Mouse (Mus musculus) urinary bladder, adult 18-20 months (tissue): Measurements from ENCODE around the gene Wbp1l.

Source experiments
- DNase-seq, 2 experiments: peaks; one replicate each; pipeline ENCODE4 v3.0.0; 2022; ENCODE audit warnings: low spot score in 2 of 2, mixed read lengths in 2 of 2

Gene Wbp1l

DNA sequence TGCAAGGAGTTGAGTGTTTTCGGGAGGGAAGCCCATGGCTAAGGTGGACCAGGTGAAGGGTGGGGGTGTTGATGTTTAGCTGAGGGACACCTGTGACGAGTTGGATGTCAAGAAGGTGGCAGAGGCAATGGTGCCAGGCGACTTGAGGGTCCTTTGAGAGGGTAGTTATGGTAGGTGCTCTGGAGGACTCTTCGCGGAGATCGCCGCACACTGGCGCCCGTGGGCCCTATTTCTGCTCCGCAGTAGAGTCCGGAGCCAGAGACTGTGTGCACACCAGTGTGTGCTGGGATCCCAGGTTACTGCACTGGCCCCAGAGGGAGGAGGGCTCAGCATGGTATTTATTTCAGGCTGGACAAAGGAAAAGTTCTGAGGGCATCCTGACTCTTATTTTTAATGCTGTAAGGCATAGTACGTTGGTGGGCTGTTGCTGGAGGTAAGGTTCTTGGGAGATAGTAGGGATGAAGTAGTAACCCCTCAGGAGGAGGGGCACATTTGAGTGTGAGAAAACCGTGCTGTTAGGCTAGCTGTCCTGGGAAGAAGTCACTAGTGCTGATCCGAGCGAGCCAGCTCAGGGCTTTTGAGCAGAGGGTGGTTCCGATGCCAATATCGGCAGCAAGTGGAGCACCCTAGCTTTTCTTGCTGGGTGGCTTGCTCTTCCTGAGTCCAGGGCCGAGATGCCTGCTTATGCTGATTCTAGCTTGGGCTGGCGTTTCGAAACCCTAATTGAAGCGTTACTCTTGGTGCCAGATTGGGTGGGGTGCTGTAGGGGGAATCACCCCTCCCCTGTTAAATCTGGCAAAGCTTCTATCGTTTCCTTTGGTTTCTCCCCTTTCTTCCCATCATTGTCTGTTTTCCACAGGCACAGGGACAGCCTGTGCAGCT lies 732 bp downstream of the Wbp1l start:
- DNase-seq: peak; percentile 33 to 43

DNA sequence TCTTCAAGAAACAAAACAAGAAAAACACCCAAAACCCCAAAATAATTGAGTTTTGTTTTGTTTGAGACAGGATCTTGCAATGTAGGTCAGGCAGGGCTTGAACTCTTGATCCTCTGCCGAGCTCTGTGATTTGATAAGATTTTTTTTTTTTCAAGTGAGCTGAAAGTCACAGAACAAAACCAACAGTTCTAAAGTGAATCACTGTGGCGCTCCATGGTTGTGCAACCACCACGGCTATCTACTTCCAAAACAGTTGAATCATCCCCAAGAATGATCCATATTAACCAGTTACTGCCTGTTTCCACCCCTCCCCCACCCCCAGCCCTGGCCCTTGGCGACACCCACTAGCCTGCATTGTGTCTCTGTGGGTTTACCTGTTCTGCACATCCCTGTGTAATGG lies 1.5 kb downstream of the Wbp1l start:
- peak in 1 of 2 experiments; percentile 46 for DNase-seq

DNA sequence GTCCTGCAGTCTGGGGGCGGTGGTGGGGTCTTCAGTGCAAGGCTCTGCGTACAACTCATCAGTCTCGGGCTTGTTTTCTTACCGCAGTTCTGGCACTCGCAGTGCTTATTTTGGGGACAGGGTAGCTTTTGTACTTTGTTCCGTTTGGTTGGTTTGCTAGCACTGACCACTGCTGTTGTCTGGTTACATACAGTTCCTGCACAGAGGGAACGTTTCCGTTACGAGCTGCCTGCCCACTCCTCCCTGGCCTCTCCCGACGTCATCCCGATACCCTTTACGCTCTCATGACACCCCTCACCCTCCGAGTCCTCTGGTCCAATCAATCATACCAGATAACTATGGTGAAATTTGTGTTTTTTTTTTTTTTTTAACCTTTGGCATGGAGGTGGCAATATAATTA lies 2.6 kb downstream of the Wbp1l start:
- DNase-seq: no peak

DNA sequence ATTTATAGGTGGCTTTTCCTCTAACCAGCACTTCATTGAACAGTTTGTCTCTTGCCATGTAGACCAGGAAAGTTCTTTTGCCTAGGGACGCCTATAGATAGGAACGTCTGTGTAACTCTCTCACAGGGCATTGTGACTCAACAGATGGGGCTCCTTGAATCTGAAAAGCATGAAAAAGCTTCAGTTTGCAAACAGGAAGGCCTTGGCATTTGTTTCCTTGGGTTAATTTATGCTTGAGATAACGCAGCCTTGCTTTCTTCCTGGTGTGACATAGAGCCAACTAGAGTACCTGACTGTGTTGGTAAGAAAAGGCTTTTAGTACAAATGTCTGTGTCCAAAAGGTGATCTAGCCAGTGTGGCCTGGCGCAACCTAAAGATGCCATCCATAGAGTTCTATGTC lies 3.5 kb downstream of the Wbp1l start:
- no peak for DNase-seq

DNA sequence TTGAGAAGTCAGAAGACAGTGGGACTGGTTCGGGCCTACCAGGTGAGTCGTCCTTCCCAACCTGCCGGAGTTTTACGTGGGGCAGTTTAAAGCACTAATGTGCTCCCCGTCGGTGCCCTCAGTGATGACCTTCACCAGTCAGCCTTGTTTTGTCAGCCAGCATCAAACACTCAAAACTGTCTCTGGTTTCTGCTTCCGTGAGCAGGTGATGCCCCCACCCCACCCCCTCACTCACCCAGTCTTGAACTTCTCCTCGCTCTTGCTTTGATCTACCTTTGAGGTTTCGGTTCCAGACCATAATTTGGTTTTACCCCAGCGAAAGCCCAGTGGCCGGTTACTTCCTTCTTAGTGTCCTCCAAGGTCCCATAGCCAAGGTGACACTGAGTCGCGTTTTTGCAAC lies 7.8 kb downstream of the Wbp1l start:
- DNase-seq: no peak

DNA sequence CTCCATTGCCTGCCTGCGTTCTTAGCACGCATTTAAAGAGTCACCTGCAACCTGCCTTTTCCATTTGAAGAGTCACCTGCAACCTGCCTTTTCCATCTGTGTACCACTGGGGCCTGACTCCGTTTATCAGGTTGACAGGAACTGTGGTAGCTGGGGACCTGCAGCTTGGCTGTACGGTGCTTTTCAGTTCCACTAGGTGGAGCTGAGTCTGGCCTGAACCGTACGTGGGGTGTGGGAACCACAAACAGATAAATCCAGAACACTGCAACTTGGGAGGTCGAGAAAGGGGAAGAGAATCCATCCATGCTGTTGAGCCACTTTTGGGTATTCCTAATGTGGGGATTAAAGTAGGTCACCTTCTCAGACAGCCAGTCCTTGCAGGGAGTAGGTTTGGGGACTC lies 8.5 kb downstream of the Wbp1l start:
- no peak for DNase-seq

DNA sequence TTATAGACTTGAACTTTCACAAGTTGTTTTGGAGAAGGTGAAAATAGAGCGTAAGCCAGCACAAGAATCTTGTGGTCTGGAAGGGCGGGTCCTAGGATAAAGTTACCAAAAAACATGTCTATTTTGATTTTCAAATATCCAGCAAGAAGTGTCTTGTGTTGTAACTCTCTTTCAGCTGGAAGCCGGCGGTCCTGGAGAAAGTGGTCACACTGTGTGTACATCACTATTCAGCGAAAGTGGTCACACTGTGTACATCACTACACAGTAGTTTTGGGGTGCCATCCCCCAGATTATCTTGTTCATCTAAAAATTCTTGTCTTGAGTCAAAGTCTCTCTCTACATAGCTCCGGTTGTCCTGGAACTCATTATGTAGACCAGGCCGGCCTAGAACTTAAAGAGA lies 9.3 kb downstream of the Wbp1l start:
- DNase-seq: no peak

DNA sequence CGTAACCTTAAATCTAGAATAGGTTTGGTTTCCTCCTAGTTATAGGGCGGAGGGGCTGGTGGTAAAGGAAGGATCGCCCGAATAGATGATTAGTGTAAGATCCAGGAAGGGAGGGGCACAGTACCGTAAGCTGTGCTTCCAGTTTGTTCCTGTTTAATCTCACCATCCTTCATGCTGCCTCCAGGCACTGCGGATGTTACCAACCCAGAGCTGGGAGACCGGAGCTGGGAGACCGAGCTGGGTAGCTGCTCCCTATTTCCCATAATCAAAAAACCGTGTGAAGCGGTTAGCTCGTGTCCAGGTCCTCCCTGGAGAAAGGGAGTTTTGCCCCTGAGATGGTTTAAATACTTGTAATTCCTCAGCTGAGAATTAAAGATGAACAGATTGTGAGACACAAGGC lies 17.5 kb downstream of the Wbp1l start:
- no peak for DNase-seq

DNA sequence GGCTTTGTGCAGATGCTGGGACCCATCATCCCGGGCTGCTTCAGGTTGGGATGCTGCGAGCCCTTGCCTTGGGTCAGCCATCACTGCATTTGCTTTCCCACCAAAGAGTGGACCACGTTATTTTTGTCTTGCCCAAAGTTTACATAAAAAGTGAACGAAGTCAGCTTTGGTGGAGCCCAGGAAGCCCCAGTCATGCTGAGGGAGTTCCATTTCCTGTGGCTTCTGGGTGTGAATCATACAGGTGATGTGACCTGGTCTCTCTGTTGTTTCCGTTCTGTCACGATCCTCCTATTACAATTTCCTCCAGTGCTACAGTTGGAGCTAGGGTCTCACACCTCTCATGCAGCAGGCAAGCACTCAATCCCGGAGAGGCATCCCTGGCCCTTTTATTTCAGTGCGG lies 18.5 kb downstream of the Wbp1l start:
- DNase-seq: no peak

DNA sequence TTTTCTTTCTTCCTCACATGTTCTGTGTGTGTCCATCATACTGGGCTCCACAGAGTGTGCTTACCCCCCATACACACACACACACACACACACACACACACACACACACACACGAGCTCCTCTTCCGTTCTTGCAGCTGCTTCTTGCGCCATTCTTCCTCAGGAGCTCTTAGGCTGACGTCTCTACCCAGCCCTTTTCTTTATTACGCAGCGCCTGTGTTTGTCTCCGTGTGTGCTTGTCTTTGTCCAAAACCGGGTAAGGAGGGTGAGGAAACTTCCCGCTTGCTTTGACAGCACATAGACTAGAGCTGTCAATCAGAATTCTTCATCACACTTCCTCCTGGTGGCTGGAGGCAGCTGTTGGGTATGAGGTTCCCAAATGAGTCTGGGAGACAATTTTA lies 19.4 kb downstream of the Wbp1l start:
- no peak for DNase-seq

DNA sequence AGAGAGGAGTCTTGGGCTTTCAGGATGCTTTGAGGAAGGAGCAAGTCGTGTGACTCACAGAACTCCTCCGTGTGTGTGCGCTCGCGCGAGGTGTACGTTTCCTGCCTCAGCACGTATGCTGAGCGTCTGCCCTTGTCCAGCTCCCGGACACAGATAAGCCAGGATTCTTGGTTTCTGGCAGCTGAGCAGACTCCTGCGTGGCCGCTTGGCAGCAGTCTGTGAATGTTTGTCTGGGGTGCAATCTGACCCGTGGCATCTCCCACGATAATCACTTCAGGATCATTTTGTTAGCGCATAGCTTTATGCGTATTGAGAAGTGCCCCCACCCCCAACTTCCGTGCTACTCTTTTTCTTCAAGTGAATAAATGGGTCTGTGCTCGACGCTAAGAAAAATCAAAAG lies 20.1 kb downstream of the Wbp1l start:
- peak in 1 of 2 experiments; percentile 53 for DNase-seq

DNA sequence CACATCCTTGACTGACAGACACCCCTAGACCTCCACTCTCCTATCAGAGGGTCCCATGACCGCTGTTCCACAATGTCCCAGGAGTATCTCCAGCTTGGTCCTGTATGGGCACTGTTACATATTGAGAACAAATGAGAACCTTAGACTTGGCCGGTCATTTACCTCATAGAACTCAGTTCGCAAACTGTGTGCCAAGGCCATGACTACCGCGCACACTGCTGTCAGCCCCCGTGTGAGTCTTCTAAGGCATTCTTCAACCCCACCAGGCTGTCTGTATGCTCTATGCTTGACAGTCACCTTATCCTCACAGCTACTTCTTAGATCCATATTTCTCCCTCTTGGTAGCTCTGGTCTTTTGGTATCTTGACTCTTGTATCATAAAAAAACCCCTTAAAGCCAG lies 20.6 kb downstream of the Wbp1l start:
- DNase-seq: no peak

DNA sequence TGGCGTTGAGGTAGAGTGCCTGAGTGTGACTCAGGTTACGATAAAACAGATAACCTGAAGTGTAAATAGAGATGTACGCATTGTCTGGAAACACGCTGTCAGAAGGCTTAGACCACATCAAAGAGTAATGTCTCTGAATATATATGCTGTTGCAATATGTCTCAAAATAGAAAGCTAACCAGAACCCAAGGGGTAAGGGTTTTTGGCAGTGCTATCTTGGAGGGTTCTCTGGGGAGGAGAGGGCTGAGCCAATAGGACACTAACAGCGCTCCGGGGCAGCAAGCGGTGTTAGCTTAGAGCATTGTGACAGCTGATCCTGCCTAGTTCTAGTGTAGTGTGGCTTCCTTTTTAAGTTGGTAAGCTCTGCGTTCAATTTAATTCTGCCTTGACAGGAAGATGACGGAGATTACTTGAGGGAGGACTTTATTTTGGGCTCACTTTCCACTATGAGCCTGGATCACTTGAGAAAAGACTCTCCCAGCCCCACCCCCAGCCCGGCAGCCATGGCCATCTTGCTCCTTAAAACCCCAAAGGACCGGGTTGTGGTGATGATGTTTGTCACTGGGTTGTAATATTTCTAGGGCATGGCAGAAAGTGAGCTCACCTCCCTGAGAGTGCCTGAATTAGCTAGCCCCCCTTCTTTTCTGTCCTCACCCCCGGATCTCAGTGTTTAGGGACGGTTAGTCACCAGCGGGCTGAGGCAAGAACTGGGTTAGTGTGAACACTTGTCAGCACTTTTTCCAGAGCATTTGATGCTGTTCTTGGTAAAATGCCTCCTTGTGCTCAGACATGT lies 21.3 kb downstream of the Wbp1l start:
- no peak for DNase-seq

DNA sequence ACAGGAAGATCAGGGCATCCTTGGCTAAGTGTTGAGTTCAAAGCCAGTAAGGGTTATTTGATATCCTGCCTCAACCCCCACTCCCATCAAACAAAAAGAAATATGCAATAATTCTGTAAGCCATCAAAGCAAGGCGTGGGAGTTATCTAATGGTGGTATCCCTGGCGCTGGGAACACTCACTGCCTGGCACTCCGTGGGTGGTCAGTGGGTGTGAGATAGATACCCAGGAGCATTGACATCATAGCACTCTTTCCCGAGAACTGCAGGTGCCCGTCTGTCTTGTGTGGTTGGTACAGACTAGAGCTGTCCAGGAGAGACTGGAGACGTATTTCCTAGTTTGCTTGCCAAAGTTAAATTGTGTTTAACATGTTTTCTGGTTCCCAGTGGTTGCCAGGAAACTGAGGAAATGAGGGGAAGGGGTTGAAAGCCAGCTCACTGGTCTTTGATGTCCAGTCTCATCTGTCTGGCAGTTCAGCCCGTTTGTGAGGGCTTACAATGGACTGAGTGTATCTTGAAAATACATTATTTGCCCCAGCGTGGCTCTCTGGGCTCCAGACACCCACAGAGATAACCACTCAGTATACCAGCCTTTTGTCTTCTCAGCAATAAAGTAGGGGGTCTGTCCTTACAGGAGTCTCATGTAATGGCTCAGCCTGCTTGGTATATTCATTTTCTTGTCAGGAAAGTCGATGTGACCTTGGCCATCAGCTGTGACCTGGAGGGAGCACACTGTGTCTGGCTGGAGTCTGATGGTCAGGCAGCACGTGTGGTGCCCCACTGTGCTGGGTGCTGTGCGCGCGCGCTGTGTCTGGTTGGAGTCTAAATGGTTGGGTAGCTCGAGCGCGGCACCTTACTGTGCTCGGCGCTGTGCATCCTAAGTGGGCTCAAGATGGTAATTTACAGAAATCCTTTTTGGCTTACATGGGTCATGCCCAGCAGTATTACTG lies 22.6 kb downstream of the Wbp1l start:
- no peak for DNase-seq

DNA sequence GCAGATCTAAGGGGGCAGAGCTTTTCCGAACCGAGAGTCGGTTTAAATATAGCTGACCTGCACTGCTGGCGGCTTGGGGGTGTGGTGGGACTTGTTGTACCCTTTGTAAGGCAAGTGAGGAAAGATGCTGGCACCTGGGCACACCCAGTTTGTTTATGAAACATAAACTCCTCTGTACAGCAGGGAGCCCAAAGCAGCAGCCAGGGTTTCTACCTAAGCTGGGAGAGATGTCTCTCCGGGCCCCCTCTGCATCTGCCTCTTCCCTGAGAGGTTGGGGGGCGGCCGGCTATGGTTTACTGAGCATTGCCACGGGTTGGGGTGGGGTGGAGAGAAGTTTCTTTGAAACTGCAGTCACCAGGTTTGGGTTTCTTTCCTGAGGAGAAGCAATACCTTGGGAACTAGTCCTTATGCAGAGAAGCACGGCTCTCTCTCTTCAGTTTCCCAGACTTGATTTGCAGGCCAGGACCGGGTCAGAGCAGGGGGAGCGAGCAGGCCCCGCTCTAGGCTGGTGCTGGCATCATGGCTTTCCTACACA lies 23.8 kb downstream of the Wbp1l start:
- no peak for DNase-seq

DNA sequence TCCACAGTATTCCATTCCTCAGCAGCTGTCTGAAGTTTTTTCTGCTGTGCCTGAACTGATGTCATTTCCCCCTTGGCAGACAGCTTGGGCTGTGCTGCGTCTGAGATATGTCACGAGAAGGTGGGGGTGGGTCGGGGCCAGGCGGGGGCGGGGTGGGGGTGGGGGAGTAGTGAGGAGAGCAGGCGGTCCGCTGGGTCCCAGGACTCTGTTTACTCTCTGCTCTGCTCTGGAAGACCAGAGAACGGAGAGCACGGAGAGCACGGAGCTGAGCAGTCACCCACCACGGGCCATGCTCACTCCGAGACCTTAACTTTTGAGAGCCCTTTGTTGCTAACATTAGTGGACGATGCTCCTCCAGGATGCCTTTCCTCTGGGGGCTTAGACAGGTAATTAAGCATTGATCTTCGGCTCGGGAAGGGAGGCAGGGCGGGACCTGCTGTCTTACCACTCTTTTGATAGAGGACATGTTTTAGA lies 24.3 kb downstream of the Wbp1l start:
- DNase-seq: no peak

DNA sequence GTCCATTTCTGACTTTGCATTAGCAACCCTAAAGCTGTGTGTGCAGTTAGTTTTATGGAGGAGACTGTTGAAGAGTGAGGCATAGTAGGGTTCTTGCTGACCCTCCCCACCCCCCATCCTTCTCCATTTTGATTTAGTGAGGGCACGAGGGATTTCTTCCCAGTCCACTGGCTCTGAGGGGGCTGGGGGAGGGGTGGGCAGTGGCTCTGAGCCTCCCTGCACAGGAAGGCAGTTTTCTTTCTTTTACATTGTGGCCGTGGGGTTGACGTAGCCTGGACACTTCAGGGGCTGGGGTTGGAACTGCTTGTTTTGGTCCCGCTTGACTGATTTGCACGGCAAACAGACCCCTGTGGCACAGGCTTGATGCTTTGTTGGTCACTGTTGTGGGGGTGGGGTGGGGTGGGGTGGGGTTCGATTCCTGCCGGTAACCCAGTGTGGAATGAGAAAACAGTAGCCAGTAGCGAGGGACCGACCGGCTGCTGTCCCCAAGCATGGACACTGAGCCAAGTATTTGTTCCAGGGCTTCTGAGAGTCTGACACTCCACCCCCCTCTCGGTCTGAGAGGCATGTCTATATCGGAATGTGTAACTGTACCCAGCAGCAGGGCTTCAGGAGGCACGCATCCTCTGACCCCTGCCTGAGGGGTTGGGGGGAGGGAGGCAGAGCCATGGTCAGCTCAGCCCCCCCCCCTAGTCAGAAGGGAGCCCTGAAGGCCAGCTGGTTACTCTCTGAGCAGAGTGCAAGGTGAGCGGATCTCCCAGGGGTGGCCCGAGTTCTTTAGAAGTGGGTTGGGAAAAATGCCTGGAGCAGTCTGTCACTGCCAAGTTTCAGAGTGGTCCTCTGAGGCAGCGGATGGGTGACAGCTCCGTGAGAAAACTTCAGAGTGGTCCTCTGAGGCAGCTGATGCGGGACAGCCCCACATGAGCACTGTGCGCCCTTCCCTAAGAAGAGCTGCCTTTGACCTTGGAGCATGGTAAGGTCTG lies 25.2 kb downstream of the Wbp1l start:
- no peak for DNase-seq

DNA sequence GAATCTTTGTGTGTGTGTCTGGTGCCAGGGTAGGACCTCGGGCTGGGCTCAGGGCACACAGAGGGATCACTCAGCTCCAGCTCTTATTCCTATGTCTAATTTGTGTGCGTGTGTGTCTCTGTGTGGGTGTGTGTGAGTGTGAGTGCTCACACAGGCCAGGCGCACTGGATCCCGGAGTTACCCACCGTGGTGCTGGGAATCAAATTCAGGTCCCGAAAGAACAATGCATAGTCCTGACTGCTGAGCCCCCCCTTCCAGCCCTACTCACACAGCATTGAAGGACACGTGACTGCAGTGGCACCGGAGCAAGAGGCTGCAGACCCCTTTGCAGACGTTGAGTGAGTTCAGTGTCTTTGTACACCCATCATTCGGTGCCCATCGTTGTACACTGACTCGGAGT lies 26.1 kb downstream of the Wbp1l start:
- no peak for DNase-seq

DNA sequence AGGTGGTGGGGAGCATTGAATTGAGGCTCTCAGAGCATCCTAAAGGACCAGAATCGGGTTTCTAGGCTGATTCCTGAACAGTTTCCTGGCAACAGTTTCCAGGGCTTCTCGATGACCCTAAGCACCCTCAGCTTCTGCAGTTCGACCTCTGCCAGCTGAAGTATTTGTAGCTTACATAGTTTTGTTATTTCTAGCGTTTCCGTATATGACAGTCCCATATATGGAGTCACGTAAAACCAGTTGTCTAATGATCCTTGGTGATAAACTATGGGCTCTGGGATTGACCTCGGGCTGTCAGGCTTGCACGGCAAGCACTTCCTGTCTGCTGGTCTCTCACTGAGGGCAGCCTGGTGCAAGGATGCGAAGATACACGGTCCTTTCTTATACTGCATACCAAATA lies 26.6 kb downstream of the Wbp1l start:
- DNase-seq: no peak

DNA sequence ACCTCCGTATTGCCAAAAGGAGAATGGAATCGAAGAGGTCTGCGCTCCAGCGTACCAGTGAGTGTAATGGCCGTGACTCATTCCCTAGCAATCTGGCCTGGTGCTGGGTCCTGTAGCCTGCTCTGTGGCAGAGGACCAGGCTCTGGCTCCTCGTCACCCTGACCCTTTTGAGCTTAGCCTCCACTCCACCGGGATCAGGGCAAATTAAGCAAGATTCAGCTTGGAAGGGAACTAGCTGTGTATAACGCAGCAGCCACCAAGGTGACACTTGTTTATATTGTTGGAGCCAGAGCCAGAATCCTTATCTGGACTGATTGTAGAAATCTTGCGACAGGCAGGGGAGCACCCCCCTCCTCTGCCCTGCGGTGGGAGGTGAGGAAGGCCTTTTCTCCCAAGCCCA lies 29.5 kb downstream of the Wbp1l start:
- DNase-seq: no peak
